Mouse (Mus musculus) stomach, embryonic 16.5 days (tissue): ENCODE results near the gene Pgd. TPM values are rescaled to one million over a fixed set of nuclear protein-coding genes. Genes with fewer than 3 reads are reported as not detected.
A peak's percentile ranks its signal among the peaks of the same experiment; 100 is the strongest.
"Not testable (repeated sequence)": the region's sequence is repeated elsewhere in the genome, so short reads cannot be mapped to it uniquely, and the experiment has no call there.

Source experiments
- ATAC-seq: fragments of 200-750 bp; cut with Nextera tagmentation; 2 replicates; pipeline ENCODE4 v1.8.0; 2017; ENCODE audit warnings: moderate number of reproducible peaks, moderate TSS enrichment; ENCODE audit not compliant: insufficient read depth, low FRiP score
- H3K27ac ChIP-seq: fragments of 300-500 bp; sonication (generic); 2 replicates; pipeline ENCODE4 v1.5.1; 2014; ENCODE audit warnings: low read length
- H3K27me3 ChIP-seq: fragments of 300-500 bp; sonication (generic); 2 replicates; pipeline ENCODE4 v1.6.1; 2014; ENCODE audit warnings: low read length, control low read depth, mixed read lengths; ENCODE audit not compliant: control insufficient read depth, insufficient read depth
- H3K36me3 ChIP-seq: fragments of 300-500 bp; sonication (generic); 2 replicates; pipeline ENCODE4 v1.6.1; 2014; ENCODE audit warnings: low read length; ENCODE audit not compliant: control insufficient read depth, insufficient read depth
- H3K4me1 ChIP-seq: fragments of 300-500 bp; sonication (generic); 2 replicates; pipeline ENCODE4 v1.6.1; 2014; ENCODE audit warnings: low read length, control low read depth, mixed read lengths; ENCODE audit not compliant: control insufficient read depth, insufficient read depth
- H3K4me2 ChIP-seq: fragments of 300-500 bp; sonication (generic); 2 replicates; pipeline ENCODE4 v1.6.1; 2014; ENCODE audit warnings: low read depth, low read length, mixed read lengths
- H3K4me3 ChIP-seq: fragments of 300-500 bp; sonication (generic); replicated peaks from 2 replicates; pipeline ENCODE4 v1.5.1; 2014; ENCODE audit warnings: mild to moderate bottlenecking, low read length
- H3K9ac ChIP-seq: fragments of 300-500 bp; sonication (generic); 2 replicates; pipeline ENCODE4 v1.6.1; 2014; ENCODE audit warnings: low read length
- H3K9me3 ChIP-seq: fragments of 300-500 bp; sonication (generic); replicated peaks from 2 replicates; pipeline ENCODE4 v1.6.1; 2016; ENCODE audit warnings: low read length, control low read depth; ENCODE audit not compliant: control insufficient read depth
- whole genome bisulfite sequencing: fragments of 180-500 bp; shearing (Covaris S2); extraction: QIAGEN DNeasy Blood & Tissue Kit; methylation state at CpG from one replicate; pipeline ENCODE4 v1.1.7; 2014; 5-methylcytosine and 5-hydroxymethylcytosine counted together
- polyA plus RNA-seq: library from polyadenylated mRNA; unstranded; fragments of >200 nt; fragmentation: Nextera tagmentation; extraction: Ambion mirVana; gene quantifications from 2 replicates; pipeline ENCODE4 v1.2.1, GENCODE M21; 2015

Pgd gene
- polyA plus RNA-seq, result 206 and 241 TPM in 2 replicates

- ATAC-seq, result peak; percentile 97
- peaks cover 9% of the 10 kb centered on the region; the same call in 1 of the 2 replicates for H3K4me1 ChIP-seq
These were observed at the start of gene Pgd for GRCm38 (mm10) chr4:149166215-149166946. Gene Pgd (minus strand): TSS chr4:149166771.

GRCm38 (mm10) chr4:149215982-149216381 is 49.4 kb upstream of the Pgd start:
- ATAC-seq, result no peak
- no peak overlapping the region for H3K4me3 ChIP-seq
- H3K36me3 ChIP-seq, result peaks cover 15% of the 10 kb centered on the region
- H3K27ac ChIP-seq, result peak overlapping the region; percentile 39; the same call in 1 of the 2 replicates
- no peaks in the 10 kb centered on the region for H3K9me3 ChIP-seq
- 73% methylated on average over 9 of the region's 9 CpGs for WGBS
- H3K4me1 ChIP-seq, result peaks cover 15% of the 10 kb centered on the region; the same call in 1 of the 2 replicates
- no peak overlapping the region for H3K4me2 ChIP-seq
- H3K9ac ChIP-seq, result no peak overlapping the region
- no peaks in the 10 kb centered on the region for H3K27me3 ChIP-seq

More at GRCm38 (mm10) chr4:149166215-149166946, at the start of gene Pgd:
- Histone ChIP-seq H3K9ac (peak within 1 kb of the TSS; percentile 95), H3K36me3 (0 out of 2 replicates have a peak, but pooled peaks cover 3% of the 10 kb centered on the region), H3K4me2 (peak within 1 kb of the TSS; percentile 90), H3K27ac (peak within 1 kb of the TSS; percentile 94), H3K9me3 (no peaks in the 10 kb centered on the region), H3K4me3 (peak within 1 kb of the TSS; percentile 93), H3K27me3 (no peaks in the 10 kb centered on the region)
- WGBS, result under 1% methylated on average over 59 of the region's 59 CpGs

DNA sequence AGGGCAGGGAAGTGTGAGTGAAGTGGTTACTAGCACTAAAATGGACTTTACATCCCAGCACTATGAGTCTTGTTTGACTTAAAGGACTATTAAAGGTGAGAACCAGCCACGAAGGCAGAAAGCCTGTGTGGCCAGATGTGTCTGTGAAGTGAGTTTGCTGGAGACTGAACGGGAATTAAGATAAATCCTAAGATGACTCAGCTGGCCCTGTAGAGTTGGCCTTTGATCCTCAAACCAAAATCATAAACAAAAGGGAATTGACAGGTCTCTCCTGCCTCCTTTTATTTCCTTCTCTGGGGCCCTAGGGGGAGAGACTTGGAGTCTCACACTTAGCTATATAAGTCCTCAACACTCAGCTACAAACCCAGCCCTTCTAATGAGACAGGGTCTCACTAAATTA is 48.8 kb upstream of the Pgd start:
- Histone ChIP-seq H3K27ac (peak overlapping the region; percentile 39; the same call in 1 of the 2 replicates), H3K4me2 (no peak overlapping the region), H3K4me1 (peaks cover 15% of the 10 kb centered on the region; the same call in 1 of the 2 replicates), H3K9me3 (no peaks in the 10 kb centered on the region), H3K36me3 (peaks cover 18% of the 10 kb centered on the region), H3K4me3 (no peak overlapping the region), H3K27me3 (no peaks in the 10 kb centered on the region), H3K9ac (no peak overlapping the region)
- 22% methylated on average over 2 of the region's 2 CpGs for WGBS
- ATAC-seq, result no peak

DNA sequence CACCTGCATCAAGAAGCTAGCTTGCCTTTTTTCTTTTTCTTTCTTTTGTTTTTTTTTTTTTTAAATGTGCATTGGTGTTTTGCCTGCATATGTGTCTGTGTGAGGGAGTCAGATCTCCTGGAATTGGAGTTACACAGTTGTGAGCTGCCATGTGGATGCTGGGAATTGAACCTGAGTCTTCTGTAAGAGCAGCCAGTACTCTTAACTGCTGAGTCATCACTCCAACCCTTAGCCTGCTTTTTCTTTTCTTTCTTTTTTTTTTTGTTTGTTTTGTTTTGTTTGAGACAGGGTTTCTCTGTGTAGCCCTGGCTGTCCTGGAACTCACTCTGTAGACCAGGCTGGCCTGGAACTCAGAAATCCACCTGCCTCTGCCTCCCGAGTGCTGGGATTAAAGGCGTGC is 47.9 kb upstream of the Pgd start:
- not testable (repeated sequence) for H3K9ac ChIP-seq, H3K4me3 ChIP-seq, ATAC-seq, H3K4me2 ChIP-seq, H3K27me3 ChIP-seq, H3K9me3 ChIP-seq, H3K27ac ChIP-seq
- WGBS, result 95% methylated on average over 2 of the region's 2 CpGs
- Histone ChIP-seq H3K36me3 (peaks cover 18% of the 10 kb centered on the region), H3K4me1 (peaks cover 15% of the 10 kb centered on the region; the same call in 1 of the 2 replicates)

- Histone ChIP-seq H3K9me3 (no peaks in the 10 kb centered on the region), H3K4me2 (no peak overlapping the region), H3K4me1 (peaks cover 15% of the 10 kb centered on the region; the same call in 1 of the 2 replicates), H3K4me3 (no peak overlapping the region), H3K36me3 (peaks cover 18% of the 10 kb centered on the region), H3K27ac (no peak overlapping the region), H3K27me3 (no peaks in the 10 kb centered on the region), H3K9ac (no peak overlapping the region)
- ATAC-seq, result no peak
- 94% methylated on average over 9 of the region's 9 CpGs for WGBS
These were observed 46.9 kb upstream of the Pgd start for GRCm38 (mm10) chr4:149213466-149213865.

DNA sequence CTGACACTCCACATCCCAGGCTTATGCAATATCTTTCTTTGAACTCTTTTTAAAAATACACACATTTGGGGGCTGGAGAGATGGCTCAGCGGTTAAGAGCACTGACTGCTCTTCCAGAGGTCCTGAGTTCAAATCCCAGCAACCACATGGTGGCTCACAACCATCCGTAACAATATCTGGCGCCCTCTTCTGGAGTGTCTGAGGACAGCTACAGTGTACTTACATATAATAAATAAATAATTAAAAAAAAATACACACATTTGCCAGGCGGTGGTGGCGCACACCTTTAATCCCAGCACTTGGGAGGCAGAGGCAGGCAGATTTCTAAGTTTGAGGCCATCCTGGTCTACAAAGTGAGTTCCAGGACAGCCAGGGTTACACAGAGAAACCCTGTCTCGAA is 44.9 kb upstream of the Pgd start:
- not testable (repeated sequence) for H3K27me3 ChIP-seq, H3K9me3 ChIP-seq, H3K27ac ChIP-seq, H3K4me3 ChIP-seq, H3K4me1 ChIP-seq, H3K4me2 ChIP-seq, ATAC-seq, H3K9ac ChIP-seq
- H3K36me3 ChIP-seq, result peaks cover 15% of the 10 kb centered on the region
- 90% methylated on average over 6 of the region's 6 CpGs for WGBS

GRCm38 (mm10) chr4:149202467-149202866 is 35.9 kb upstream of the Pgd start:
- H3K36me3 ChIP-seq, result peaks cover 16% of the 10 kb centered on the region; the same call in 1 of the 2 replicates
- 60% methylated on average over 3 of the region's 3 CpGs for WGBS

DNA sequence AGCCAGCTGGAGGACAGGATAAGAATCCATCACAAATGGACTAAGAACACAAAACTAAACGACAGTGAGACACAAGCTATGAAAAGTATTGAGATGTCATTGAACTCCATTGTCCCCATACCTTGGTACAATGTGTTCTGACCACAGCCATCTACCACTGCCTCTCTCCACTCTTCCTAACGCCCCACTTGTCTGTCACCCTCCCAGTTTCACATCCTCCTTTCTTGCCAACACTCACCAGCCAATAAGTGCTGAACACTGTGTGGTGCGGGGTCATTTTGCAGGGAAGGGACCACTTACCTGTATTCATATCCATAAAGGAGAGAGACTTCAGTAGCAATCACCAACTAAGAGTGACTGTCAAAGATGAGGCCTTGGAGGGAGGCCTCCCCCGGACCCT is 34.5 kb upstream of the Pgd start:
- H3K9me3 ChIP-seq, result no peaks in the 10 kb centered on the region
- no peak overlapping the region for H3K27ac ChIP-seq
- no peaks in the 10 kb centered on the region for H3K27me3 ChIP-seq
- no peak overlapping the region for H3K4me3 ChIP-seq
- peaks cover 16% of the 10 kb centered on the region; the same call in 1 of the 2 replicates for H3K36me3 ChIP-seq
- H3K4me2 ChIP-seq, result no peak overlapping the region
- no peak overlapping the region for H3K9ac ChIP-seq
- no peak for ATAC-seq
- H3K4me1 ChIP-seq, result no peaks in the 10 kb centered on the region
- 87% methylated on average over 4 of the region's 4 CpGs for WGBS

More at GRCm38 (mm10) chr4:149202467-149202866, 35.9 kb upstream of the Pgd start:
- Histone ChIP-seq H3K27ac (no peak overlapping the region), H3K4me3 (no peak overlapping the region), H3K9ac (no peak overlapping the region), H3K9me3 (no peaks in the 10 kb centered on the region), H3K27me3 (no peaks in the 10 kb centered on the region), H3K4me2 (no peak overlapping the region), H3K4me1 (no peaks in the 10 kb centered on the region)
- no peak for ATAC-seq

- Histone ChIP-seq H3K36me3 (peaks cover 16% of the 10 kb centered on the region; the same call in 1 of the 2 replicates), H3K9ac (no peak overlapping the region), H3K9me3 (no peaks in the 10 kb centered on the region), H3K4me2 (no peak overlapping the region), H3K27ac (peak overlapping the region; percentile 1; the same call in 1 of the 2 replicates), H3K4me3 (no peak overlapping the region), H3K4me1 (no peaks in the 10 kb centered on the region), H3K27me3 (no peaks in the 10 kb centered on the region)
- WGBS, result 56% methylated on average over 1 of the region's 1 CpGs
- no peak for ATAC-seq
These were observed 30.6 kb upstream of the Pgd start for GRCm38 (mm10) chr4:149197180-149197579.
